Mouse (Mus musculus): ENCODE data around the gene Arhgap42. TPM values are rescaled to one million over a fixed set of nuclear protein-coding genes. Genes with fewer than 3 reads are reported as not detected.

Arhgap42 gene
- polyA plus RNA-seq (2017; shearing (Covaris generic)), result not detected

GRCm38 (mm10) chr9:9238438-9239391, at the start of gene Arhgap42:
Gene Arhgap42, minus strand, starts transcription at chr9:9239101.

GRCm38 (mm10) chr9:8971491-8971890, 267.4 kb downstream of the Arhgap42 start, which contains the start of gene Gm16485:
Gene Gm16485, plus strand, starts transcription at chr9:8971791.

All from effector memory CD4-positive, alpha-beta T cell, adult 7 months (primary cell).